Mouse (Mus musculus): ENCODE results near the gene Bcl2l13.

DNA sequence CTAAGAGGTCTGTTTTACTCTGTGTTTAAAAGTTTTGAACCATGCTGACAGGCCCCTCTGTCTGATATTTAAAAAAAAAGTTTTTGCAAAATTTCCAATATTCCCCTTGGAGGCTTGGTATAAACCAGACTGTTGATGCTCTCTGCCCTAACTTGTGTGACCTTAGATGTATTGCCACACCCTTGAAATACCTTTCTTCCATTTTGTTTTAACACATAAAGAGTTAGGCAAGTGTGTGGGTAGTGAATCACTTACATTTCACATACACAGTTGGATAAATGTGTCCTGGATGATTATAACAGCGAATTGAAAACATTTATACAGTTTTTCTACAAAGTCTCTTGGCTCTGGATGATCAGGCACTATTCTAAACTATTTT, 1.1 kb downstream of the Bcl2l13 start:
- TF ChIP-seq CTCF (IDR thresholded peaks at IDR 0.05; ENCODE audit: extremely low read depth, insufficient read depth, insufficient read length, insufficient replicate concordance) (no peak), POLR2A (IDR thresholded peaks at IDR 0.05; ENCODE audit: low read depth, low read length) (no peak)

Measured in spleen, adult 2 months (tissue).